Mouse (Mus musculus) adrenal gland, adult 2 months (tissue): ENCODE measurements around the gene Lrba. TPM values are rescaled to one million over a fixed set of nuclear protein-coding genes. Genes with fewer than 3 reads are reported as not detected.

Experiments used
- DNase-seq: peaks from one replicate; pipeline ENCODE4 v3.0.0; 2021
- polyA plus RNA-seq: library from polyadenylated mRNA; depleted of rRNA; stranded (reverse); fragments of >200 nt; gene quantifications from 2 replicates; pipeline ENCODE4 v1.2.3, GENCODE M21; 2012
- total RNA-seq, 2 experiments: library from RNA; stranded (reverse); gene quantifications; 2 replicates each; pipeline ENCODE4 v1.2.3; 2021

Lrba gene
- total and polyA plus RNA-seq, 3 experiments = 11.0 to 36.4 (median 28.6) TPM

GRCm38 (mm10) chr3:86518506-86519109 lies 294.1 kb downstream of the Lrba start:
- DNase-seq = no peak

- DNase-seq = no peak
Observed at GRCm38 (mm10) chr3:86522880-86523505, 298.5 kb downstream of the Lrba start.

- DNase-seq = no peak
Observed at GRCm38 (mm10) chr3:86531531-86532269, 307.2 kb downstream of the Lrba start.

GRCm38 (mm10) chr3:86536751-86537150 lies 312.3 kb downstream of the Lrba start:
- DNase-seq = no peak

- peak; percentile 79 for DNase-seq
Observed at GRCm38 (mm10) chr3:86538645-86539554, 314.4 kb downstream of the Lrba start.

- DNase-seq = no peak
Observed at GRCm38 (mm10) chr3:86539555-86540168, 315.2 kb downstream of the Lrba start.

GRCm38 (mm10) chr3:86541074-86541614 lies 316.7 kb downstream of the Lrba start:
- DNase-seq = no peak

GRCm38 (mm10) chr3:86541863-86542397 lies 317.4 kb downstream of the Lrba start:
- DNase-seq = no peak

GRCm38 (mm10) chr3:86544785-86545184 lies 320.3 kb downstream of the Lrba start:
- no peak for DNase-seq

GRCm38 (mm10) chr3:86545945-86546344 lies 321.5 kb downstream of the Lrba start:
- no peak for DNase-seq

GRCm38 (mm10) chr3:86546471-86547250 lies 322.2 kb downstream of the Lrba start:
- peak; percentile 90 for DNase-seq

- no peak for DNase-seq
Observed at GRCm38 (mm10) chr3:86547251-86547791, 322.8 kb downstream of the Lrba start.

GRCm38 (mm10) chr3:86548091-86549015 lies 323.9 kb downstream of the Lrba start, which contains the start of gene Mab21l2:
Gene Mab21l2, minus strand, starts transcription at chr3:86548629.
- DNase-seq = peak; percentile 50

GRCm38 (mm10) chr3:86550301-86551010 lies 326.0 kb downstream of the Lrba start:
- DNase-seq = peak; percentile 16

- DNase-seq = no peak
Observed at GRCm38 (mm10) chr3:86551011-86551728, 326.7 kb downstream of the Lrba start.

- DNase-seq = no peak
Observed at GRCm38 (mm10) chr3:86552170-86552569, 327.7 kb downstream of the Lrba start.

GRCm38 (mm10) chr3:86558976-86559375 lies 334.5 kb downstream of the Lrba start:
- no peak for DNase-seq
